Mouse (Mus musculus): ENCODE results near the gene Atf6b.

DNA sequence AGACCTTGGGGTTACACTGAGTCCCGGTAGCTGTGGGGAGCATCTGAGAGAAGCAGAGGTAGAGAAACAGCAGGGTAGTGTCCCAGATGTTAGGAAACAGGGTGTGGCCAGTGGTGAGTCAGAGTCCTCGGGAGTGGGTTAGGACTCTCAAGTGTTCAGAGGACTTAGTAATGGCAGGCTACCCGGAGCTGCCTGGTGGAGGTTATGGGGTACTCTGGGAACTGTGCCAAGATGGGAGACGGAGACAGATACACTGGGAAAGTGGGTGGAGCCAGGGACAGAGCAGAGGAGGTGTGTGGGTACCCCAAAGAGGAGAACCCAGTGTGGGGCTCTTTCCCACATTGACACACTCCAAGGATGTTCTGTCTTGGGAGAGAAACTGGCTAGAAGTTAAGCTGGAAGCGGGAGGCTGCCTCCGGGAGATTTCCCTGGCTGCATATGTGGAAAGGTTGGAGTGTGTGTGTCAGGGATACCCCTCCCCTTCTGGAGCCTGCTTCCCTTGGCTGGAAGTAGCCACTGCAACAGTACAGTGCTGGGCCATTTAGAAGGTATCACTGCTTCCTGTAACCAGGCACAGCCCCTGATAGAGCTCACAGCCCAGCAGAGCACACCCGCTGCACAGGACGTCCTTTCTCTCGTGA, 37.4 kb downstream of the Atf6b start:
- TF ChIP-seq CTCF (IDR thresholded peaks at IDR 0.05) (no peak), POLR2A (IDR thresholded peaks at IDR 0.05; ENCODE audit: insufficient read depth, low read depth, low read length) (no peak)

Data from heart, adult 2 months (tissue).